Mouse (Mus musculus): Measurements from ENCODE around the gene Lmo2. TPM values are rescaled to one million over a fixed set of nuclear protein-coding genes. Genes with fewer than 3 reads are reported as not detected.
"Not testable (repeated sequence)": the region's sequence is repeated elsewhere in the genome, so short reads cannot be mapped to it uniquely, and the experiment has no call there.

The Lmo2 gene
- polyA plus RNA-seq, 1 experiment, result 141 TPM

GRCm38 (mm10) chr2:104007793-104008519 lies 50.2 kb downstream of the Lmo2 start:
- Histone ChIP-seq H3K9me3 (ENCODE audit: control insufficient read depth, low read length) (no peaks in the 10 kb centered on the region), H3K4me1 (ENCODE audit: control insufficient read depth) (no peaks in the 10 kb centered on the region), H3K27me3 (ENCODE audit: control insufficient read depth) (peaks cover 33% of the 10 kb centered on the region), H3K36me3 (ENCODE audit: control insufficient read depth) (no peaks in the 10 kb centered on the region), H3K4me3 (replicated peaks) (no peak overlapping the region)
- TF ChIP-seq GATA1 (IDR thresholded peaks at IDR 0.05; ENCODE audit: low read length), result no peak
- TF ChIP-seq TAL1 (IDR thresholded peaks at IDR 0.05; ENCODE audit: low read length), result no peak

GRCm38 (mm10) chr2:104008853-104009252 lies 51.1 kb downstream of the Lmo2 start:
- not testable (repeated sequence) for H3K9me3 ChIP-seq (ENCODE audit: control insufficient read depth, low read length); H3K4me1 ChIP-seq (ENCODE audit: control insufficient read depth); H3K4me3 ChIP-seq (replicated peaks); H3K36me3 ChIP-seq (ENCODE audit: control insufficient read depth)
- H3K27me3 ChIP-seq (ENCODE audit: control insufficient read depth), result peaks cover 25% of the 10 kb centered on the region

- Histone ChIP-seq H3K36me3 (ENCODE audit: control insufficient read depth) (no peaks in the 10 kb centered on the region), H3K4me1 (ENCODE audit: control insufficient read depth) (peaks cover 7% of the 10 kb centered on the region), H3K27me3 (ENCODE audit: control insufficient read depth) (peaks cover 11% of the 10 kb centered on the region), H3K9me3 (ENCODE audit: control insufficient read depth, low read length) (no peaks in the 10 kb centered on the region; the same call in 1 of the 2 replicates), H3K4me3 (replicated peaks) (no peak overlapping the region)
- TF ChIP-seq GATA1 (IDR thresholded peaks at IDR 0.05; ENCODE audit: low read length) (no peak), TAL1 (IDR thresholded peaks at IDR 0.05; ENCODE audit: low read length) (no peak)
Observed at GRCm38 (mm10) chr2:104023096-104023495, 65.3 kb downstream of the Lmo2 start.

GRCm38 (mm10) chr2:104024656-104025055 lies 66.9 kb downstream of the Lmo2 start:
- no peak for TF ChIP-seq TAL1 (IDR thresholded peaks at IDR 0.05; ENCODE audit: low read length)
- TF ChIP-seq GATA1 (IDR thresholded peaks at IDR 0.05; ENCODE audit: low read length), result no peak
- H3K4me3 ChIP-seq (replicated peaks), result no peak overlapping the region
- H3K4me1 ChIP-seq (ENCODE audit: control insufficient read depth), result peaks cover 20% of the 10 kb centered on the region
- H3K27me3 ChIP-seq (ENCODE audit: control insufficient read depth), result peaks cover 9% of the 10 kb centered on the region
- H3K9me3 ChIP-seq (ENCODE audit: control insufficient read depth, low read length), result no peaks in the 10 kb centered on the region; the same call in 1 of the 2 replicates
- peaks cover 3% of the 10 kb centered on the region for H3K36me3 ChIP-seq (ENCODE audit: control insufficient read depth)

- H3K4me3 ChIP-seq (replicated peaks), result peak within 1 kb of the TSS; percentile 100
- H3K36me3 ChIP-seq (ENCODE audit: control insufficient read depth), result peaks cover 30% of the 10 kb centered on the region
- H3K27me3 ChIP-seq (ENCODE audit: control insufficient read depth), result peaks cover 4% of the 10 kb centered on the region
- H3K9me3 ChIP-seq (ENCODE audit: control insufficient read depth, low read length), result no peaks in the 10 kb centered on the region; the same call in 1 of the 2 replicates
- TF ChIP-seq GATA1 (IDR thresholded peaks at IDR 0.05; ENCODE audit: low read length), result no peak
- no peak for TF ChIP-seq TAL1 (IDR thresholded peaks at IDR 0.05; ENCODE audit: low read length)
- H3K4me1 ChIP-seq (ENCODE audit: control insufficient read depth), result peaks cover 40% of the 10 kb centered on the region
Observed at GRCm38 (mm10) chr2:104027458-104028138, 69.8 kb downstream of the Lmo2 start, which contains the start of gene Fbxo3. Gene Fbxo3, plus strand, starts transcription at chr2:104027721.

- H3K9me3 ChIP-seq (ENCODE audit: control insufficient read depth, low read length), result no peaks in the 10 kb centered on the region; the same call in 1 of the 2 replicates
- peaks cover under 1% of the 10 kb centered on the region for H3K27me3 ChIP-seq (ENCODE audit: control insufficient read depth)
- peaks cover 40% of the 10 kb centered on the region for H3K4me1 ChIP-seq (ENCODE audit: control insufficient read depth)
- H3K36me3 ChIP-seq (ENCODE audit: control insufficient read depth), result peaks cover 37% of the 10 kb centered on the region
- H3K4me3 ChIP-seq (replicated peaks), result peak within 1 kb of the TSS; percentile 100
- TF ChIP-seq TAL1 (IDR thresholded peaks at IDR 0.05; ENCODE audit: low read length) (no peak), GATA1 (IDR thresholded peaks at IDR 0.05; ENCODE audit: low read length) (no peak)
Observed at GRCm38 (mm10) chr2:104028139-104028723, 70.4 kb downstream of the Lmo2 start, which contains the start of gene 4931422A03Rik. Gene 4931422A03Rik, minus strand, starts transcription at chr2:104028361.

- peaks cover 45% of the 10 kb centered on the region for H3K36me3 ChIP-seq (ENCODE audit: control insufficient read depth)
- peak; percentile 56; the same call in 2 of the 3 replicates for TF ChIP-seq TAL1 (IDR thresholded peaks at IDR 0.05; ENCODE audit: low read length)
- peak; percentile 53; the same call in 1 of the 2 replicates for TF ChIP-seq GATA1 (IDR thresholded peaks at IDR 0.05; ENCODE audit: low read length)
- no peaks in the 10 kb centered on the region for H3K9me3 ChIP-seq (ENCODE audit: control insufficient read depth, low read length)
- no peaks in the 10 kb centered on the region; the same call in 1 of the 2 replicates for H3K27me3 ChIP-seq (ENCODE audit: control insufficient read depth)
- H3K4me1 ChIP-seq (ENCODE audit: control insufficient read depth), result peaks cover 40% of the 10 kb centered on the region
- H3K4me3 ChIP-seq (replicated peaks), result peak overlapping the region; percentile 100
Observed at GRCm38 (mm10) chr2:104029074-104029473, 71.3 kb downstream of the Lmo2 start.

GRCm38 (mm10) chr2:104030381-104030780 lies 72.6 kb downstream of the Lmo2 start:
- Histone ChIP-seq H3K9me3 (ENCODE audit: control insufficient read depth, low read length) (no peaks in the 10 kb centered on the region), H3K27me3 (ENCODE audit: control insufficient read depth) (no peaks in the 10 kb centered on the region), H3K4me1 (ENCODE audit: control insufficient read depth) (peaks cover 46% of the 10 kb centered on the region), H3K4me3 (replicated peaks) (peak overlapping the region; percentile 100), H3K36me3 (ENCODE audit: control insufficient read depth) (peaks cover 58% of the 10 kb centered on the region)
- no peak for TF ChIP-seq GATA1 (IDR thresholded peaks at IDR 0.05; ENCODE audit: low read length)
- no peak for TF ChIP-seq TAL1 (IDR thresholded peaks at IDR 0.05; ENCODE audit: low read length)

Other genes with a start within 250 kb of the Lmo2 start
- gene Nat10, start 196.7 kb upstream of the Lmo2 start, polyA plus RNA-seq (2012), result 0.41 and 0.52 TPM in 2 replicates
- gene Caprin1, start 160.3 kb upstream of the Lmo2 start, polyA plus RNA-seq (2012), result 4.6 and 5.9 TPM in 2 replicates
- gene Fbxo3, start 69.7 kb downstream of the Lmo2 start, polyA plus RNA-seq (2012), result 0.70 and 0.79 TPM in 2 replicates
- not detected in 2 replicates for gene 4931422A03Rik, start 70.4 kb downstream of the Lmo2 start, polyA plus RNA-seq (2012)
- gene Gm10912, start 107.8 kb downstream of the Lmo2 start, polyA plus RNA-seq (2012), result not detected in 2 replicates
- not detected in 2 replicates for gene Gm10799, start 110.6 kb downstream of the Lmo2 start, polyA plus RNA-seq (2012)
- 0.14 and 0.31 TPM in 2 replicates for gene Cd59b, start 111.9 kb downstream of the Lmo2 start, polyA plus RNA-seq (2012)
- gene Cd59a, start 137.8 kb downstream of the Lmo2 start, polyA plus RNA-seq (2012), result 2.0 and 2.5 TPM in 2 replicates
- 0.86 and 0.96 TPM in 2 replicates for gene A930018P22Rik, start 164.8 kb downstream of the Lmo2 start, polyA plus RNA-seq (2012)

Measured in erythroblast, embryonic 14.5 days (primary cell).